Mouse (Mus musculus) cerebellum, postnatal 25 days (tissue): ENCODE measurements at regions not wholly inside any gene's neighbourhood (a gene's known extent, or its start where the extent isn't known, plus 50 kb on each side); places are given as distances from the start of the nearest gene placed in this dataset.

Experiments used
- DNase-seq, 2 experiments: peaks; one replicate each; pipeline ENCODE4 v3.0.0; 2021; ENCODE audit warnings: mixed read lengths in 2 of 2

DNA sequence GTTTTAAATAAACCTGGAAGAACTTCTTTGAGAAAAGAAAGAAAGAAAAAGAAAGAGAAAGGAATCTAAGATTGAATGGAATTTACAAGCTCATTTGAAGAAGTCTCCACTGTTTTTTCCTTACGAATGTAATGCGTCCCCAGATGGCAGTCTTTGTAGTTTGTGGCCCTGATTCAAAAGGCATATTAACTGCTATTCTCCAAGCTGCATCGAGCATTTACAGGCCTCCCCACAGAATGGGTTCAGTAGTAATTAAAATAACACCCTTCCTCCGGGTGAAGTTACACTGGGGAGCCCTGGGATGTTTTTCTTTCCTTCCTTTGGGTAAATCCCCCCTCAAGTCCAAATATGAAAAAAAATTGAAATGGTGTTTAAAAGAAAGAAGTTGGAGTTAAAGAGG is 211.2 kb upstream of the Ferd3l start:
- DNase-seq = no peak

DNA sequence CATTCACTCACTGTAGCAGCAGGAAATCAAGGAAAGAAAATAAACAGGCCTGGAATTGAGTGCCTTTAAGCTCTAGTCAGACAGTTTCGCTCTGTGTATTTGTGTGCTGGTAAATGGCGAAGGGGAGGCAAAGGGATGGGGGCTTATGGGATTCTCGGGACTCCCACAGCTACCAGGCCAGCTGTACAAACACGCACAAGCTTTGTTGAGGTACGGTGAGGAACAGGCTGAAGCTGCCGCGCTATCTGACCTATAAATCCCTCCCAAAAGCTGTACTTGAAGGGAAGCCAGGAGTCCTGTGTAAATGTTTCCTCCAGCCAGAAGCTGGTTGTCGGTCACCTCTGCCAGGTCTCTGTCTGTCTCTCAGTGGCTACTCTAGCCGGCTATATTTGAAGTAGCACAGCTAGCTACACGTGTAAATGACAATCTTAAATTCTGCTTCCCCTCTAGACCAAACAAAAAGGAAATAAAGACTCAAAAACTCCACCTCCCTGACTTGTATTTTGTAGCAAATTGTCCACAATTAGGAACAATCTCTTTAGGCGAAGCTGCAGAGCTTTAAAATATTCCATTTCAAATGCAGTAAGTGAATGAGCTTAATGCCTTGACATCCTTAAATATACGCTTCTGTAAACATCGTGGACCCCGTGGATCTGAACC is 210.5 kb upstream of the Ferd3l start:
- DNase-seq = peak in 1 of 2 experiments; percentile 8

DNA sequence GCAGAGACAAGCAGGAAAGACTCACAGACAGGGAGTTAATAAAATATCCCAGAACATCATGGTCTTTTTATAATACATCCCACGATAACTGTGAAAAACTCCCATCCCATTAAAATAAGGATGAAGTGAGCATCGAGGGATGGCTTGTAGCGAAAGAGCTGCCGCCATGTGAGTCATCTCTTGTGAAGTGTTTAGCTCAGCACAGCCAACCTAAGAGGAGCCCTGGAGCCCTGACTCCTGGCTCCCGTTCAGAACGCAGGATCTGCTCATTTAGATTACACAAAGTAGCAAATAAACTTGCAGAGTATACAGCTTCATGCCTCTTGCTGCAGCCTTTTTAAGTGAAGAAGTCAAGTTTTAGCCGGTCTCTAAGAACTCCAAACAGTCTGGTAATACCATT is 209.2 kb upstream of the Ferd3l start:
- DNase-seq = no peak

DNA sequence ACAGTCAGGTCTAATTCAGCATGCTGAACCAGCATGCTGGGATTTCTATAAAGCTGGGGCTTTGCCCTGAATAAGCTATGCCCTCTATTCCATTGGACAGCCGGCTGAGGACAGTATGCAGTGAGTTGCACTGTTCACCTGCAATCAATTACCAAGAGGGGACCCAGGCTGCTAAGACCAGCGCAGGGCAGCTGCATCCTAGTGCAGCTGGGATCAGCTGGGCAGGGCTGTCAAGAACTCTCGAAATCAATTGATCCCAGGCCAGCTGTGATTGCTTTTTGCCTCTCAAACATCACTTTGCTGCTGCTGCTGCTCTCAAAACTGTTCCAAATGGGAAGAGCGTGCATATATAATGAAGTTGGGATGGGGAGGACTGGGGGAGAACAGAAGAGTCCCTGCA is 196.3 kb upstream of the Ferd3l start:
- DNase-seq = no peak

DNA sequence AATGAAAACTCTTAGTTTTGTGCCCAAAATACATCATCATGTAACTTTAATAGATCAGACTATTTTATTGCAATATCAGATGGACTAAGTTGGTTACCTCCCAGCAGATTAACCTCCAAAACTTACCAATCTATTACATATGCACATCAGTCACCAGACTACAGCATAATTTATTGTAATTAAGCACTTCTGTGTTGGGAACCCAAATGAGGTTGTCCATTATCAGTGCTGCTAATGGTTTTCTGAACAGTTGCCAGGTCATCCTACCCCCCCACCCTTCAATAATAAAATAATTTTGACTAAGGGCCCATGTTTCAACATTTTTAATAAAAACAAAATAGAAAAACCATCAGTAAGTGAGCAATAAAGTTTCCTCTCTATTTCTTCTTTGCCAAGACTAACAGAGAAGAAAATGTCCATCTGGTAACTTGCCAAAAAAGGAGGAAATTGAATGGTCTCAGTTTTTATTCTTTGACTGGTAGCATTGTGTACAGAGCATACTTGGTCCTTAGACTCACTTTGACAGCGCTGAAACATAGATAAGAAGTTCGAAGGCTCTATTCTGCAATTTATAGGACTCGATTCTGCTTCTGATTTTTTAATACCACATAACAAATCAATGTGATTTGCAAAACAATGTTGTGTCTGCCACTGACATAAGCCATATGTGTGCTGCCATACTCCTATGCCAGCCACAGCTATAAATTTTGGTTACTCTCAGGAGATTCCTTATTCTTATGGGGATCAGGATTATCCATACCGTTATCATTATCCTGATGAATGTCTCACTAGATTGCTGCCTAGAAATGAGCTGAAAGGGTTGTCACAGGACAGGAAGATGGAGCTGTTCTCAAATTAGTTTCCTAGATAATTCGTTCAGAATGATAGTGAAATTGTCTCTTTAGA is 152.4 kb upstream of the Ferd3l start:
- no peak for DNase-seq

DNA sequence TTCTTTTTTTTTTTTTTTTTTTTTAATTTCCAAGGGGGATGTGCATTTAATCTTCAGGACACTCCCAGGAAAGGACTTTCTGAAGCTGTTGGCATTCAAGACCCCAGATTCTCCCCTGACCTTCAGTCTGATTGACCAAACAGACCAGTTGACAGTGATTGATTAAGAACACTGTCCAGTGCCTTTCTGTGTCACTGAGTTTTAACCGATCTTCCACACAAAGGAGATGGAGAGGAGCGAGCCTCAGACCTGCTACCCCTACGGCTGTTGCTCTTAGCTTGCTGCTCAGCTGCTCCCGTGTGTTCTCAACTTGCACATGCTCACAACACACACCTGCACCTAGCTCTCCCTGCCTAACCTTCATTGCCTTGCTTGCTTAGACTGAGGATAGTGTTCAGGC is 149.7 kb upstream of the Ferd3l start:
- no peak for DNase-seq

DNA sequence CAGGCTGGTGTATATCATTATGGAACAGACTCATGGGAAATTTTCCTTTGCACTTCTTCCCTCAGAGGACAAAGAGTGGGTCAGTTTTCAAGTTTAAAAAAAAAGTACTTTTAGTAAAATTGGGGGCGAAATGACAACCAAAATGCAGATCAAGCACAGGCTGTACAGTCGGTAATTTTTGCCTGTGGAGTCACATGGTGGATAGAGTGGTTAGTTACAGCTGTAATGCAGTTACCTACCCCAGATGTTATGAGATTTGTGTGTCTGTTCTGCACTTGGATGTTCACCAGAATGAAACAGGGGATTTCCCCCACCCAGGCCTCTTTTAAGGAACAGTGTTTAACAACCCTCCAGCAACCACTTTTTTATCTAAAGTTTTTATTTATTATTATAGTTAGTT is 148.3 kb upstream of the Ferd3l start:
- no peak for DNase-seq

DNA sequence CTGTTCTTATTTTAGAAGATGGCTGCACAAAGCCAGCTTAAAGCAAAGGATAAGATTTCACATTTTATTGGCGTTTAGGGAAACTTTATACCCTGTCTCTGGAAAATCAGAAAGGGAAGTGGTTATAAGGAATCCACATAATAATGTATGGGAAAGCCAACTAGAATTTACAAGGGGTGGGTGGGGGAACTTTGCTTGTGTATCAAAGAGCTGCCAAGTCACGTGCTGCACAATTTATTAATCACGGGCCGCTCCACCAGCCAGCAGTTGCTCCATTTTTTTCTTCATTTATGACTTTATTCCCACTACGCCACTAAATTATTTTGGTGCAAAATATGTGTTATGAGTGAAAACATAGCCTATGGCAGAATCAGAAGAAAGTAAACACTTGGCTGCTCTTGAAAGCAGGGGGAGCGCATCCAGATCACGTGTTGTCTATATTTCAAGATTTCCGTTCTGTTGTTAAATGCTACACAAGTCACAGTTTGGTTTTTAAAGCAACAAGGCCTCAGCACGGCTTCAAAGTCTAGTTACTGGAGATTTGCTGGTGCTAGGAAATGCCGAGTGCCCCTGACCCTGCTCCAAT is 123.9 kb upstream of the Ferd3l start:
- DNase-seq = no peak

DNA sequence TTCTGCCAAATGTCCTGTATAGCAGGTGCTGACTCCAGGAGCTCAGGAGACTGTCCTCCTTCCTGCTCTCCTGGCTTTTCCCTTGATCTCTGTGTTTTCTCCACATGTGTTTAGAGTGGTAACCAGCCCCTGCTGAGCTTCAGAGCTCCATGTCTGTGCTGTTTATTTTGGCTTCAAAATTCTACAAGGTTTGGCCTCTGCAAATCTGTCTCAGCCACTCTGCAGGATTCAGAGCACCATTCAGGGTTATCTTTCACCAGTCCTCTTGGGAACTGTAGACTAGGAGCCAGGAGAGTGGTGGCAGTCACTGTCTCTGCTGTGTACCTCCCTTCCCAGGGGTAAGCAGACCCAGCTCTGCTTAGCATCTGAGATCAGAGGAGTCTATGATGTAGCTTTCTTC is 102.7 kb upstream of the Ferd3l start:
- DNase-seq = no peak

DNA sequence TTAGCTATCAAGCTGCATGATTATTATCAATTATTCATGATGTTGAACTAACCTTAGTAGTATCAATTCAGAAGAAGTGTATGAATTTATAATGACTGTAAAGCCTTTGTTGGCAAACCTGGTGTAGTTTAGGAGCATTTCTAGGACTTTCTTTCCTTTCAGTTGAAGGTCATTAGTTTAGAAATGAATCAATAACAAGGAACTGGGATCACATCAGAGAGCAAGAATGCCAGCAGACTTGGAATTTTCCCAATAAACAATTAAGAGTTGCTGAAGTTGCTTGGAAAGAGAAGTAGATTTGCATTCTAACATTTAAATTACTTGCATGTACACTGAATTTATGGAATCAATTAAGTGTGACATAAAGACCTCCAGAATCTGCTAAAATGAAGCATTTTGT is 79.1 kb upstream of the Ferd3l start:
- DNase-seq = no peak

DNA sequence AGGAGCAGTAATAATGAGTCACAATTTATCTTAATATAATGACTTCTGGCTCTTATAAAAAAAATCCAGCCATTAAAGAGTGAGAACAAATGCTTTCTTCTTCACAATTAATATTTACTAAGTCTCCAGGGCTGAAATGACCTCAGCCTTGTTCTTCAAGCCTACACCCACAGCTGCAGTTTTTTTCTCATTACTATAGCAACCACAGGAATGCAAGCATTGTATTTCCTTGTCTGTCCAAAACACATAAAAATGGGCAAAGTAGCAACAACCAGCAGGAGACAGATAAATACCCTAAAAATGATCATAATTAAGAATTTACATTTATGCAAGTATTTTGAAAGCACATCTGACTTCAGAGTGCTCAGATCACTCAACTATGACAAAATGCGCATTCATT is 76.5 kb upstream of the Ferd3l start:
- DNase-seq = no peak
